Mouse (Mus musculus) heart, embryonic 13.5 days (tissue): ENCODE results near the gene Car9. TPM values are rescaled to one million over a fixed set of nuclear protein-coding genes. Genes with fewer than 3 reads are reported as not detected.

ENCODE experiments used
- ATAC-seq: fragments of 200-750 bp; cut with Nextera tagmentation; 2 replicates; pipeline ENCODE4 v1.8.0; 2017; ENCODE audit warnings: moderate TSS enrichment; ENCODE audit not compliant: insufficient number of reproducible peaks, low FRiP score, low TSS enrichment; ENCODE audit errors: extremely low read depth
- H3K27ac ChIP-seq: fragments of 300-500 bp; sonication (generic); replicated peaks from 2 replicates; pipeline ENCODE4 v1.5.1; 2015; ENCODE audit warnings: moderate library complexity, mild to moderate bottlenecking, inconsistent platforms
- H3K27me3 ChIP-seq: fragments of 300-500 bp; sonication (generic); replicated peaks from 2 replicates; pipeline ENCODE4 v1.6.1; 2015; ENCODE audit warnings: mild to moderate bottlenecking, inconsistent platforms
- H3K36me3 ChIP-seq: fragments of 300-500 bp; sonication (generic); 2 replicates; pipeline ENCODE4 v1.6.1; 2015; ENCODE audit warnings: mild to moderate bottlenecking, inconsistent platforms
- H3K4me1 ChIP-seq: fragments of 300-500 bp; sonication (generic); 2 replicates; pipeline ENCODE4 v1.6.1; 2015; ENCODE audit warnings: inconsistent platforms
- H3K4me2 ChIP-seq: fragments of 300-500 bp; sonication (generic); 2 replicates; pipeline ENCODE4 v1.6.1; 2015; ENCODE audit warnings: inconsistent platforms, mild to moderate bottlenecking, moderate library complexity
- H3K4me3 ChIP-seq: fragments of 300-500 bp; sonication (generic); 2 replicates; pipeline ENCODE4 v1.5.1; 2015; ENCODE audit warnings: moderate library complexity, mild to moderate bottlenecking, inconsistent platforms
- H3K9ac ChIP-seq: fragments of 300-500 bp; sonication (generic); 2 replicates; pipeline ENCODE4 v1.6.1; 2015; ENCODE audit warnings: inconsistent platforms, mild to moderate bottlenecking, moderate library complexity
- H3K9me3 ChIP-seq: fragments of 300-500 bp; sonication (generic); 2 replicates; pipeline ENCODE4 v1.6.1; 2016; ENCODE audit warnings: inconsistent platforms
- WGBS: fragments of 180-500 bp; shearing (Covaris S2); methylation state at CpG from one replicate; pipeline ENCODE4 v1.1.7; 2015; ENCODE audit warnings: mixed read lengths; 5-methylcytosine and 5-hydroxymethylcytosine counted together
- polyA plus RNA-seq: library from polyadenylated mRNA; unstranded; fragments of >200 nt; fragmentation: Nextera tagmentation; extraction: Ambion mirVana; gene quantifications from 2 replicates; pipeline ENCODE4 v1.2.1, GENCODE M21; 2015

Gene Car9
- polyA plus RNA-seq, 1 experiment from 2014 or later, result 1.8 TPM

GRCm38 (mm10) chr4:43493186-43493845 is 13.4 kb upstream of the Car9 start:
- ATAC-seq, result peak; percentile 84
- Histone ChIP-seq H3K36me3 (peaks cover 24% of the 10 kb centered on the region), H3K27me3 (no peaks in the 10 kb centered on the region), H3K9ac (peak overlapping the region; percentile 93), H3K4me2 (peak overlapping the region; percentile 78), H3K9me3 (no peaks in the 10 kb centered on the region; the same call in 1 of the 2 replicates), H3K27ac (peak overlapping the region; percentile 94), H3K4me1 (peaks cover 45% of the 10 kb centered on the region), H3K4me3 (peak overlapping the region; percentile 86)
- under 1% methylated on average over 47 of the region's 47 CpGs for WGBS

GRCm38 (mm10) chr4:43493846-43494240 is 12.9 kb upstream of the Car9 start:
- Histone ChIP-seq H3K27ac (peak overlapping the region; percentile 94), H3K9me3 (no peaks in the 10 kb centered on the region; the same call in 1 of the 2 replicates), H3K36me3 (peaks cover 24% of the 10 kb centered on the region), H3K27me3 (no peaks in the 10 kb centered on the region), H3K9ac (peak overlapping the region; percentile 93), H3K4me1 (peaks cover 51% of the 10 kb centered on the region), H3K4me2 (peak overlapping the region; percentile 78), H3K4me3 (peak overlapping the region; percentile 86)
- WGBS, result 2% methylated on average over 9 of the region's 9 CpGs
- ATAC-seq, result no peak

GRCm38 (mm10) chr4:43496587-43496986 is 10.2 kb upstream of the Car9 start:
- H3K27me3 ChIP-seq, result no peaks in the 10 kb centered on the region

GRCm38 (mm10) chr4:43497405-43497804 is 9.4 kb upstream of the Car9 start:
- Histone ChIP-seq H3K36me3 (peaks cover 24% of the 10 kb centered on the region), H3K4me1 (peaks cover 58% of the 10 kb centered on the region), H3K27ac (no peak overlapping the region), H3K4me2 (peak overlapping the region; percentile 80), H3K4me3 (peak overlapping the region; percentile 66), H3K9ac (peak overlapping the region; percentile 84), H3K27me3 (no peaks in the 10 kb centered on the region), H3K9me3 (no peaks in the 10 kb centered on the region)
- WGBS, result 84% methylated on average over 8 of the region's 8 CpGs
- no peak for ATAC-seq

More at GRCm38 (mm10) chr4:43496587-43496986, 10.2 kb upstream of the Car9 start:
- peaks cover 24% of the 10 kb centered on the region for H3K36me3 ChIP-seq
- peak overlapping the region; percentile 42; the same call in 1 of the 2 replicates for H3K9ac ChIP-seq
- H3K4me2 ChIP-seq, result no peak overlapping the region
- ATAC-seq, result no peak
- no peak overlapping the region for H3K27ac ChIP-seq
- H3K9me3 ChIP-seq, result no peaks in the 10 kb centered on the region
- peaks cover 58% of the 10 kb centered on the region for H3K4me1 ChIP-seq
- no peak overlapping the region for H3K4me3 ChIP-seq
- 30% methylated on average over 6 of the region's 6 CpGs for WGBS

GRCm38 (mm10) chr4:43497946-43498345 is 8.8 kb upstream of the Car9 start:
- Histone ChIP-seq H3K4me3 (peak overlapping the region; percentile 66), H3K9ac (peak overlapping the region; percentile 84), H3K9me3 (no peaks in the 10 kb centered on the region), H3K27ac (no peak overlapping the region), H3K36me3 (peaks cover 24% of the 10 kb centered on the region), H3K4me2 (peak overlapping the region; percentile 80), H3K4me1 (peaks cover 58% of the 10 kb centered on the region), H3K27me3 (no peaks in the 10 kb centered on the region)
- 52% methylated on average over 4 of the region's 4 CpGs for WGBS
- ATAC-seq, result no peak

- H3K9me3 ChIP-seq, result no peaks in the 10 kb centered on the region
- H3K4me2 ChIP-seq, result peak overlapping the region; percentile 80
- no peak for ATAC-seq
- H3K27me3 ChIP-seq, result no peaks in the 10 kb centered on the region
- peaks cover 24% of the 10 kb centered on the region for H3K36me3 ChIP-seq
- H3K4me1 ChIP-seq, result peaks cover 56% of the 10 kb centered on the region
- peak overlapping the region; percentile 66 for H3K4me3 ChIP-seq
- H3K9ac ChIP-seq, result peak overlapping the region; percentile 84
- H3K27ac ChIP-seq, result peak overlapping the region; percentile 66; the same call in 1 of the 2 replicates
- WGBS, result 12% methylated on average over 8 of the region's 8 CpGs
Measured at GRCm38 (mm10) chr4:43498983-43499382, 7.8 kb upstream of the Car9 start.

- peaks cover 49% of the 10 kb centered on the region for H3K4me1 ChIP-seq
- WGBS, result 6% methylated on average over 50 of the region's 50 CpGs
- H3K27ac ChIP-seq, result peak within 1 kb of the TSS; percentile 66
- H3K9ac ChIP-seq, result peak within 1 kb of the TSS; percentile 84
- ATAC-seq, result peak; percentile 67
- peak within 1 kb of the TSS; percentile 66 for H3K4me3 ChIP-seq
- H3K27me3 ChIP-seq, result no peaks in the 10 kb centered on the region
- H3K36me3 ChIP-seq, result peaks cover 24% of the 10 kb centered on the region
- H3K9me3 ChIP-seq, result no peaks in the 10 kb centered on the region
- peak within 1 kb of the TSS; percentile 80 for H3K4me2 ChIP-seq
Measured at GRCm38 (mm10) chr4:43499407-43500333, 7.1 kb upstream of the Car9 start, which contains the start of gene Arhgef39. Gene Arhgef39, minus strand, starts transcription at chr4:43499695.

GRCm38 (mm10) chr4:43503041-43503440 is 3.7 kb upstream of the Car9 start:
- H3K9ac ChIP-seq, result no peak overlapping the region
- peaks cover 21% of the 10 kb centered on the region for H3K4me1 ChIP-seq
- no peaks in the 10 kb centered on the region for H3K36me3 ChIP-seq
- no peaks in the 10 kb centered on the region for H3K9me3 ChIP-seq
- H3K27me3 ChIP-seq, result peaks cover 11% of the 10 kb centered on the region; the same call in 1 of the 2 replicates
- H3K4me2 ChIP-seq, result no peak overlapping the region
- no peak overlapping the region for H3K4me3 ChIP-seq
- 64% methylated on average over 2 of the region's 2 CpGs for WGBS
- ATAC-seq, result no peak
- no peak overlapping the region for H3K27ac ChIP-seq

- Histone ChIP-seq H3K27me3 (peaks cover 11% of the 10 kb centered on the region; the same call in 1 of the 2 replicates), H3K36me3 (no peaks in the 10 kb centered on the region), H3K4me2 (no peak overlapping the region), H3K4me1 (peaks cover 19% of the 10 kb centered on the region), H3K4me3 (no peak overlapping the region), H3K27ac (no peak overlapping the region), H3K9me3 (no peaks in the 10 kb centered on the region), H3K9ac (no peak overlapping the region)
- no peak for ATAC-seq
- 73% methylated on average over 6 of the region's 6 CpGs for WGBS
Measured at GRCm38 (mm10) chr4:43503506-43503905, 3.3 kb upstream of the Car9 start.

GRCm38 (mm10) chr4:43504269-43504668 is 2.5 kb upstream of the Car9 start:
- H3K9me3 ChIP-seq, result no peaks in the 10 kb centered on the region
- no peak overlapping the region for H3K4me3 ChIP-seq
- H3K27me3 ChIP-seq, result peaks cover 11% of the 10 kb centered on the region; the same call in 1 of the 2 replicates
- H3K36me3 ChIP-seq, result no peaks in the 10 kb centered on the region
- 68% methylated on average over 4 of the region's 4 CpGs for WGBS
- no peak overlapping the region for H3K27ac ChIP-seq
- peaks cover 20% of the 10 kb centered on the region for H3K4me1 ChIP-seq
- no peak overlapping the region for H3K4me2 ChIP-seq
- no peak overlapping the region for H3K9ac ChIP-seq
- no peak for ATAC-seq

GRCm38 (mm10) chr4:43506074-43506473 is 692 bp upstream of the Car9 start:
- Histone ChIP-seq H3K27me3 (peaks cover 11% of the 10 kb centered on the region; the same call in 1 of the 2 replicates), H3K4me3 (no peak overlapping the region), H3K4me1 (peaks cover 18% of the 10 kb centered on the region), H3K4me2 (no peak overlapping the region), H3K36me3 (no peaks in the 10 kb centered on the region), H3K9me3 (no peaks in the 10 kb centered on the region), H3K9ac (no peak overlapping the region), H3K27ac (no peak overlapping the region)
- 83% methylated on average over 8 of the region's 8 CpGs for WGBS
- ATAC-seq, result no peak
